In the genomic region with DNA sequence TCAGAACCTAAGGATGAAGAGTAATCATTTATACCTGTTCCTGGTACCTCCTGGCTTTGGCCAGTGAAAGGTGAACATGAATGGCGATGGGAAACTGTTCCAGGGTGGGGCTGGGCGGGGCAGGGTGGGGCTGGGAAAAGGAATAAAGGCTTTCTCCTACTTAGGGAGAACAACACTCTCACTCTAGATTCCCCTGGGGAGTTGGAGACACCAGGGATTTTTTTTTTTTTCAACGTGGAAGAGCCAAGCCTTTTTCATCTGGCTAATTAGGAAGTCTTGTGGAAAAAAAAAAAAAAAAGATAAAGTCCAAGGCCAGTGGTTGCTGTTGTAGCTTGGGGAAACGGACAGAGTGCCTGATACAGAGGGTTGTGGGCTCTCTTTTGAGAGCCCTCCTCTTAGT, we compare ENCODE assay signal across 23 mouse cellular contexts. TPM values are rescaled to one million over a fixed set of nuclear protein-coding genes. Genes with fewer than 3 reads are reported as not detected.
"Had no signal": no experiment of that assay in that cellular context is flagged by ENCODE, and none has a peak within 500 bp of the region (broad histone marks: within the 10 kb centered on the region; RNA-seq: fewer than 3 reads in every experiment).

No protein-coding gene starts in this region.

- H3K9me3 ChIP-seq: heart, embryonic 12.5 days; hindbrain, embryonic 10.5 days; hindbrain, embryonic 12.5 days; intestine, embryonic 15.5 days; limb, embryonic 10.5 days; limb, embryonic 12.5 days; liver, embryonic 15.5 days had no signal

- H3K27ac ChIP-seq: gastrocnemius, adult 2 months; heart, adult 2 months; hindbrain, embryonic 10.5 days; hindbrain, embryonic 12.5 days; hindbrain, embryonic 14.5 days; intestine, embryonic 15.5 days; left cerebral cortex, adult 2 months; limb, embryonic 10.5 days; limb, embryonic 12.5 days; liver, embryonic 13.5 days; liver, embryonic 15.5 days had no signal

- DNase-seq: gastrocnemius, adult 2 months; gastrocnemius, postnatal 10 days; gastrocnemius, postnatal 25 days; heart, adult 2 months; heart, postnatal 10 days; heart, postnatal 4 days; kidney, adult 18-20 months; kidney, adult 8-10 months; kidney, postnatal 10 days; kidney, postnatal 25 days; kidney, postnatal 4 days; liver; liver, embryonic 13.5 days had no signal

- H3K36me3 ChIP-seq: intestine, embryonic 15.5 days; limb, embryonic 12.5 days; liver, embryonic 13.5 days; liver, embryonic 15.5 days had no signal

- H3K4me3 ChIP-seq: gastrocnemius, adult 2 months; heart, adult 2 months; heart, embryonic 12.5 days; hindbrain, embryonic 10.5 days; hindbrain, embryonic 12.5 days; intestine, embryonic 15.5 days; left cerebral cortex, adult 2 months; limb, embryonic 10.5 days; limb, embryonic 12.5 days; liver, embryonic 13.5 days; liver, embryonic 15.5 days had no signal

- H3K27me3 ChIP-seq: heart, embryonic 12.5 days; hindbrain, embryonic 12.5 days; intestine, embryonic 15.5 days; limb, embryonic 12.5 days; liver, embryonic 13.5 days; liver, embryonic 15.5 days had no signal

- H3K4me1 ChIP-seq: heart, embryonic 12.5 days; intestine, embryonic 15.5 days; liver, embryonic 13.5 days; liver, embryonic 15.5 days had no signal

RNA-seq across cellular contexts. Expression of a gene that starts 7.5 kb away (rescaled TPM):
- polyA plus RNA-seq: inflammation-experienced regulatory T-cells, adult 6 months had no signal
